Mouse (Mus musculus) CD8-positive naive resting alpha-beta T cell, adult 57 days (primary cell): ENCODE measurements around the gene Tlk1. TPM values are rescaled to one million over a fixed set of nuclear protein-coding genes. Genes with fewer than 3 reads are reported as not detected.

Source experiments
- total RNA-seq: library from RNA; stranded (reverse); gene quantifications from one replicate; pipeline ENCODE4 v1.2.4, GENCODE M21; 2023

The Tlk1 gene
- total RNA-seq = 110 TPM

GRCm38 (mm10) chr2:70825371-70826051 is at the start of gene Tlk1:
TSS of gene Tlk1 (minus strand) at chr2:70825728.

Other genes with a start within 250 kb of the Tlk1 start
- gene Gorasp2, start 164.2 kb downstream of the Tlk1 start, total RNA-seq = 80.6 TPM
- gene Gm26558, start 163.6 kb downstream of the Tlk1 start, total RNA-seq = not detected
- 31.7 TPM for gene Dcaf17, start 229.6 kb upstream of the Tlk1 start, total RNA-seq
- 45.9 TPM for gene Mettl8, start 229.9 kb upstream of the Tlk1 start, total RNA-seq